Mouse (Mus musculus) lung, adult 2 months (tissue): ENCODE measurements at regions not wholly inside any gene's neighbourhood (a gene's known extent, or its start where the extent isn't known, plus 50 kb on each side); places are given as distances from the start of the nearest gene placed in this dataset.

Experiments
- CTCF ChIP-seq: fragments of 200-500 bp; IDR thresholded peaks from 2 replicates; pipeline ENCODE4 v1.5.1; 2011; ENCODE audit warnings: mild to moderate bottlenecking, low read length, control low read depth; ENCODE audit not compliant: insufficient read depth
- POLR2A ChIP-seq: fragments of 200-500 bp; IDR thresholded peaks from 2 replicates; pipeline ENCODE4 v1.6.1; 2011; ENCODE audit warnings: low read depth, mild to moderate bottlenecking, control low read depth, low read length, borderline replicate concordance; ENCODE audit errors: extremely low read depth

- TF ChIP-seq CTCF (no peak), POLR2A (no peak)
Measured at GRCm38 (mm10) chr16:24154816-24155357, 166.2 kb upstream of the Bcl6 start.
